Mouse (Mus musculus) yolk sac, embryonic 10.5 days (tissue): ENCODE results near the gene Cmtm7.
A peak's percentile ranks its signal among the peaks of the same experiment; 100 is the strongest.

Experiments used
- DNase-seq: peaks from one replicate; pipeline ENCODE4 v3.0.0-alpha.2; 2017; ENCODE audit warnings: low spot score

Cmtm7 gene

GRCm38 (mm10) chr9:114781526-114782212 is at the start of gene Cmtm7:
Gene Cmtm7, minus strand, starts transcription at chr9:114781856.
- DNase-seq: peak; percentile 87

- no peak for DNase-seq
These were observed 48.7 kb upstream of the Cmtm7 start for GRCm38 (mm10) chr9:114830351-114830750.

GRCm38 (mm10) chr9:114829669-114830068 is 48.0 kb upstream of the Cmtm7 start:
- no peak for DNase-seq

- DNase-seq: no peak
These were observed 46.7 kb upstream of the Cmtm7 start for GRCm38 (mm10) chr9:114828377-114828776.

GRCm38 (mm10) chr9:114827242-114827852 is 45.7 kb upstream of the Cmtm7 start:
- no peak for DNase-seq

- no peak for DNase-seq
These were observed 42.5 kb upstream of the Cmtm7 start for GRCm38 (mm10) chr9:114824166-114824565.

GRCm38 (mm10) chr9:114821548-114822289 is 40.1 kb upstream of the Cmtm7 start:
- no peak for DNase-seq

- DNase-seq: no peak
These were observed 37.3 kb upstream of the Cmtm7 start for GRCm38 (mm10) chr9:114818918-114819317.

- peak; percentile 59 for DNase-seq
These were observed 35.4 kb upstream of the Cmtm7 start for GRCm38 (mm10) chr9:114817012-114817411.

- no peak for DNase-seq
These were observed 34.5 kb upstream of the Cmtm7 start for GRCm38 (mm10) chr9:114816121-114816520.

GRCm38 (mm10) chr9:114815315-114815714 is 33.7 kb upstream of the Cmtm7 start:
- peak; percentile 51 for DNase-seq

GRCm38 (mm10) chr9:114812001-114812400 is 30.3 kb upstream of the Cmtm7 start:
- no peak for DNase-seq

GRCm38 (mm10) chr9:114810837-114811236 is 29.2 kb upstream of the Cmtm7 start:
- DNase-seq: peak; percentile 67

GRCm38 (mm10) chr9:114808671-114809070 is 27.0 kb upstream of the Cmtm7 start:
- peak; percentile 67 for DNase-seq

- no peak for DNase-seq
These were observed 25.6 kb upstream of the Cmtm7 start for GRCm38 (mm10) chr9:114807261-114807660.

- DNase-seq: no peak
These were observed 23.6 kb upstream of the Cmtm7 start for GRCm38 (mm10) chr9:114805151-114805671.

GRCm38 (mm10) chr9:114802191-114802590 is 20.5 kb upstream of the Cmtm7 start:
- no peak for DNase-seq

GRCm38 (mm10) chr9:114801301-114801700 is 19.6 kb upstream of the Cmtm7 start:
- no peak for DNase-seq

GRCm38 (mm10) chr9:114799498-114800107 is 17.9 kb upstream of the Cmtm7 start:
- DNase-seq: no peak

- DNase-seq: peak; percentile 44
These were observed 17.2 kb upstream of the Cmtm7 start for GRCm38 (mm10) chr9:114798845-114799244.

GRCm38 (mm10) chr9:114797329-114798004 is 15.8 kb upstream of the Cmtm7 start:
- peak; percentile 78 for DNase-seq
